Mouse (Mus musculus) layer of hippocampus, adult 18-20 months (tissue): ENCODE results near the gene Cpne2. TPM values are rescaled to one million over a fixed set of nuclear protein-coding genes. Genes with fewer than 3 reads are reported as not detected.

Experiments
- DNase-seq, 2 experiments: peaks; one replicate each; pipeline ENCODE4 v3.0.0; 2022; ENCODE audit warnings: low spot score in 2 of 2
- long read RNA-seq: library from polyadenylated mRNA; stranded (forward); transcript quantifications from one replicate; pipeline ENCODE4 v2.0.0, GENCODE M21; 2021
- total RNA-seq, 2 experiments: library from RNA; stranded (reverse); gene quantifications; 2 replicates each; pipeline ENCODE4 v1.2.3; 2021

Cpne2 gene
- 10 to 100 TPM; 41.9 to 48.2 TPM for total RNA-seq
- long read RNA-seq, transcript Cpne2-201 (16 exons, 2,342 nt), result major isoform, 59 of 66 reads
- long read RNA-seq, partial matches to known transcripts, result 1 of 66 reads
- long read RNA-seq, other reads (novel, unspliced or antisense), result 4 of 66 reads

GRCm38 (mm10) chr8:94532873-94533671 is at the start of gene Cpne2:
Gene Cpne2 (plus strand): TSS chr8:94532990.
- DNase-seq, result peak; percentile 35 to 43

GRCm38 (mm10) chr8:94485288-94485687 is 47.5 kb upstream of the Cpne2 start:
- DNase-seq, result no peak

- DNase-seq, result peak in 1 of 2 experiments; percentile 47
Measured at GRCm38 (mm10) chr8:94485882-94486281, 46.9 kb upstream of the Cpne2 start.

GRCm38 (mm10) chr8:94488016-94488415 is 44.8 kb upstream of the Cpne2 start:
- DNase-seq, result no peak

- DNase-seq, result no peak
Measured at GRCm38 (mm10) chr8:94489809-94490483, 42.8 kb upstream of the Cpne2 start.

GRCm38 (mm10) chr8:94492021-94492681 is 40.6 kb upstream of the Cpne2 start:
- DNase-seq, result peak; percentile 40 to 74

GRCm38 (mm10) chr8:94493240-94493639 is 39.5 kb upstream of the Cpne2 start:
- DNase-seq, result no peak

- DNase-seq, result no peak
Measured at GRCm38 (mm10) chr8:94515430-94516208, 17.2 kb upstream of the Cpne2 start.

- no peak for DNase-seq
Measured at GRCm38 (mm10) chr8:94516209-94516593, 16.6 kb upstream of the Cpne2 start.

GRCm38 (mm10) chr8:94516766-94517165 is 16.0 kb upstream of the Cpne2 start:
- no peak for DNase-seq

- no peak for DNase-seq
Measured at GRCm38 (mm10) chr8:94518331-94518730, 14.5 kb upstream of the Cpne2 start.

GRCm38 (mm10) chr8:94519021-94519420 is 13.8 kb upstream of the Cpne2 start:
- no peak for DNase-seq

GRCm38 (mm10) chr8:94521481-94521880 is 11.3 kb upstream of the Cpne2 start:
- no peak for DNase-seq

- DNase-seq, result no peak
Measured at GRCm38 (mm10) chr8:94522482-94522881, 10.3 kb upstream of the Cpne2 start.

GRCm38 (mm10) chr8:94524554-94524953 is 8.2 kb upstream of the Cpne2 start:
- DNase-seq, result no peak

- no peak for DNase-seq
Measured at GRCm38 (mm10) chr8:94527178-94527577, 5.6 kb upstream of the Cpne2 start.

GRCm38 (mm10) chr8:94528245-94528644 is 4.5 kb upstream of the Cpne2 start:
- DNase-seq, result peak; percentile 32 to 78

- DNase-seq, result no peak
Measured at GRCm38 (mm10) chr8:94529875-94530274, 2.9 kb upstream of the Cpne2 start.

GRCm38 (mm10) chr8:94530643-94531042 is 2.1 kb upstream of the Cpne2 start:
- no peak for DNase-seq

- no peak for DNase-seq
Measured at GRCm38 (mm10) chr8:94532000-94532399, 790 bp upstream of the Cpne2 start.

- no peak for DNase-seq
Measured at GRCm38 (mm10) chr8:94532525-94532872, 291 bp upstream of the Cpne2 start.
